Mouse (Mus musculus) erythroblast, embryonic 14.5 days (primary cell): ENCODE measurements around the gene Rarb.

ENCODE experiments used
- GATA1 ChIP-seq: IDR thresholded peaks from 2 replicates; pipeline ENCODE4 v1.6.1; 2012; ENCODE audit warnings: low read length, inconsistent platforms, mixed read lengths
- TAL1 ChIP-seq: IDR thresholded peaks from 3 replicates; pipeline ENCODE4 v1.6.1; 2012; ENCODE audit warnings: low read length, inconsistent platforms, mixed read lengths

- TF ChIP-seq GATA1, result no peak
- no peak for TF ChIP-seq TAL1
Measured at GRCm38 (mm10) chr14:16439385-16440126, 379.4 kb downstream of the Rarb start.
